Mouse (Mus musculus) MEL-GATA-1-ER (cell line): Measurements from ENCODE around the gene Prelid1.
A peak's percentile ranks its signal among the peaks of the same experiment; 100 is the strongest.

Experiments
- DNase-seq: peaks from one replicate; pipeline ENCODE4 v3.0.0-alpha.2; 2012; ENCODE audit warnings: low read depth; ENCODE audit errors: extremely low read depth

Prelid1 gene

GRCm38 (mm10) chr13:55319931-55320533 is at the start of gene Prelid1:
Gene Prelid1, plus strand, starts transcription at chr13:55320500.
- DNase-seq = no peak

GRCm38 (mm10) chr13:55277203-55277602 is 43.1 kb upstream of the Prelid1 start:
- DNase-seq = no peak

- DNase-seq = peak; percentile 17
These were observed 42.7 kb upstream of the Prelid1 start for GRCm38 (mm10) chr13:55277646-55278045.

- no peak for DNase-seq
These were observed 31.4 kb upstream of the Prelid1 start for GRCm38 (mm10) chr13:55288854-55289253.

GRCm38 (mm10) chr13:55296760-55297159 is 23.5 kb upstream of the Prelid1 start:
- no peak for DNase-seq

- no peak for DNase-seq
These were observed 19.4 kb upstream of the Prelid1 start for GRCm38 (mm10) chr13:55300913-55301312.

GRCm38 (mm10) chr13:55312028-55312630 is 8.2 kb upstream of the Prelid1 start:
- DNase-seq = no peak

- no peak for DNase-seq
These were observed 7.2 kb upstream of the Prelid1 start for GRCm38 (mm10) chr13:55313051-55313450.

- no peak for DNase-seq
These were observed 5.3 kb upstream of the Prelid1 start for GRCm38 (mm10) chr13:55314891-55315412.

- no peak for DNase-seq
These were observed 1.9 kb upstream of the Prelid1 start for GRCm38 (mm10) chr13:55318351-55318750.

- peak; percentile 79 for DNase-seq
These were observed 1.3 kb downstream of the Prelid1 start, which contains the start of gene Rab24 for GRCm38 (mm10) chr13:55321434-55322129. Gene Rab24, minus strand, starts transcription at chr13:55321946.

GRCm38 (mm10) chr13:55322130-55322825 is 2.0 kb downstream of the Prelid1 start:
- no peak for DNase-seq

- DNase-seq = no peak
These were observed 5.3 kb downstream of the Prelid1 start for GRCm38 (mm10) chr13:55325596-55325995.

- DNase-seq = no peak
These were observed 6.9 kb downstream of the Prelid1 start for GRCm38 (mm10) chr13:55327169-55327568.

GRCm38 (mm10) chr13:55327633-55328032 is 7.3 kb downstream of the Prelid1 start:
- peak; percentile 87 for DNase-seq

- DNase-seq = no peak
These were observed 7.9 kb downstream of the Prelid1 start for GRCm38 (mm10) chr13:55328171-55328570.

- no peak for DNase-seq
These were observed 8.3 kb downstream of the Prelid1 start for GRCm38 (mm10) chr13:55328641-55329040.

GRCm38 (mm10) chr13:55329109-55329682 is 8.9 kb downstream of the Prelid1 start:
- no peak for DNase-seq

- DNase-seq = peak; percentile 77
These were observed 9.6 kb downstream of the Prelid1 start, which contains the start of gene Mxd3 for GRCm38 (mm10) chr13:55329683-55330566. Gene Mxd3, minus strand, starts transcription at chr13:55329823.
